Mouse (Mus musculus) bone marrow macrophage, adult 2 months (primary cell): Measurements from ENCODE around the gene Rhou.

Source experiments
- CTCF ChIP-seq: IDR thresholded peaks from 2 replicates; pipeline ENCODE4 v1.5.1; 2012; ENCODE audit warnings: low read depth, mild to moderate bottlenecking, low read length, moderate library complexity
- POLR2A ChIP-seq: IDR thresholded peaks from 2 replicates; pipeline ENCODE4 v1.6.1; 2012; ENCODE audit warnings: mild to moderate bottlenecking, low read depth, low read length, borderline replicate concordance

DNA sequence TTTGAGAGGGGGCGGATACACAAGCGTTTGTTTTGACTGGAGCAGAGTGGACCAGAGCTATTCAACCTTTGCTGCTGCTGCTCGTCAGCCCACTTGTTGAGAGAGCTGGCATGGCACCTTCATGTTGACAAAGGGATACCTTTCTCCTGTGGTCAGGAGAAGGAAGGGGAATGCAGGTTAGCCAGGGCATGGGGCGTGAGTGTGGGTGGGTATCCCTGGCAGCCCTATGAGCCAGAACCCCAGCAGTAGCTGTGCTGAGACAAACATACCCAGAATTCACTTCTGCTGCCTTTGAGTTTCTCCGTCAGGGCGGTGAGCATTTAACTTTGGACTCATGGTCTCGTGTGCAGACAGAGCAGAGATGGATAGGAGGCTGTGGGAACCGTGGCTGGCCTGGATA, 4.1 kb downstream of the Rhou start:
- no peak for TF ChIP-seq POLR2A
- TF ChIP-seq CTCF: no peak
